Mouse (Mus musculus) c-Kit-positive CD71-positive TER-119-positive erythroid progenitor cells, embryonic 14.5 days (primary cell): Measurements from ENCODE around the gene Grin2a.

Source experiments
- DNase-seq: peaks from one replicate; pipeline ENCODE4 v3.0.0-alpha.2; 2013; ENCODE audit warnings: low spot score

The Grin2a gene

DNA sequence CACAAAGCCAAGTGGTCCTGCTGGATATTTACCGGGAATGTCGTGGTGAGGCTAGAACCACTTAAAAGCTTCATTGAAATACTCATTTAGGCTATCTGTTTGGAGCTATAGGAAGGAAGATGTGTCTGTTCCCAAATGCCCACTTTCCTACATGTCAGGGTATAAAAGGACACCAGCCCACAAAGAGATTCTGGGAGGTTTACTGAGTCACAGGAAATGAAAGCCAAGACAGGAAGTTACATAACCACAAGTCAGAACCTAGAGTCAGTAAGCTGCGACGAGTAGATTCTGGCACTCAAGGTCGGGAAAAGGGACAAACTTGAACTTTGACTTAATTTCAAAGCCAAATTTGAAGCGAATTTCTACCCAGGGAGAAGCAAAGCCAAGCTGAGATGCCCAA lies 30.9 kb downstream of the Grin2a start:
- no peak for DNase-seq

GRCm38 (mm10) chr16:9962482-9962881 lies 32.9 kb downstream of the Grin2a start:
- DNase-seq, result no peak

GRCm38 (mm10) chr16:9959340-9959739 lies 36.0 kb downstream of the Grin2a start:
- no peak for DNase-seq

DNA sequence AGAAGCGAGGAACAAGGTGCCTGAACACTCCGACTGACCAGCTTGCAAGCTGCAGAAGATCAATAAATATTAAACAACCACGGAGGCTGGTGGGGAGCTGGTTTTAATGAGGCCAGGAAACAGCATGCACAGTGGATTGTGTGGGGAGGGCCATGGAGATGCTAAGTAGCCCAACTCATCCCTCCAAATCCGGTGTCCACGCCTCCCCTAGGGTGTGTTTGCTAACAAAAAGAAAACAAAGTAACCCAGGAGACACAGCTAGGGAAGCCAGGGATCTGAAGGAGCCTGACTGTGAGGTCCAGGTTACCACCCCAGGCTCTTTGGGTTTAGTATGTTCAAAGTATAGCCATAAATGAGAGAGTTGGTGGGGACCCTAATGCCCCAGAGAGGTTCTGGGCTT lies 41.1 kb downstream of the Grin2a start:
- DNase-seq, result no peak

- no peak for DNase-seq
Observed at GRCm38 (mm10) chr16:9953396-9953831, 41.9 kb downstream of the Grin2a start.

GRCm38 (mm10) chr16:9949250-9949649 lies 46.1 kb downstream of the Grin2a start:
- DNase-seq, result no peak

GRCm38 (mm10) chr16:9947430-9947829 lies 47.9 kb downstream of the Grin2a start:
- no peak for DNase-seq

GRCm38 (mm10) chr16:9944836-9945235 lies 50.5 kb downstream of the Grin2a start:
- DNase-seq, result no peak

DNA sequence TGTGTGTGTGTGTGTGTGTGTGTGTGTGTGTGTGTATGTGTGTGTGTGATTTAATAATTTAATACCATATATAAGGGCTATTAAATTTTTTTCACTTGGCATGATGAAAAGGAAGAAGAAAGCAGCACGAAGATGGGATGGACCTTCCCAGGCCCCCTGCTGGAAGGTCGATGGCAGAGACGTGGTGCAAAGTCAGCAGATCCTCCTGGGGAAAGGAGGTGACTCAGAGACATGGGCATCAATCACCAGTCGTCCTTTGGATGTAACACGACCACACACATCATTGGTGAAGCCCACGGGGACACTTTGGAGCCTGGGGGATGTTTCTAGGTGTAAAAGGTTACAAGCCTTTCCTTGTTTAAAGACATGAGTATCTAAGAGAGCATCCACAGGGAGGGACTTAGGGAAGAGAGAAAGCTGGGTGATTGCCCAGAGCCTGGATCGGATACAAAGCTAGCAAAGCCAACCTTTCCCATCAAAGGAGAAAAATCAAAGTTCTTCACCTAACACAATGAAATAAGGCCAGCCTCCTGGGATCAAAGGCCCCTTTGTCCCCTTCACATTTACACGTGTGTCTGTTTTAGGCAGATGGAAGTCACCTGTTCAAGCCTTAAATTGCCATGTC lies 53.9 kb downstream of the Grin2a start:
- no peak for DNase-seq

DNA sequence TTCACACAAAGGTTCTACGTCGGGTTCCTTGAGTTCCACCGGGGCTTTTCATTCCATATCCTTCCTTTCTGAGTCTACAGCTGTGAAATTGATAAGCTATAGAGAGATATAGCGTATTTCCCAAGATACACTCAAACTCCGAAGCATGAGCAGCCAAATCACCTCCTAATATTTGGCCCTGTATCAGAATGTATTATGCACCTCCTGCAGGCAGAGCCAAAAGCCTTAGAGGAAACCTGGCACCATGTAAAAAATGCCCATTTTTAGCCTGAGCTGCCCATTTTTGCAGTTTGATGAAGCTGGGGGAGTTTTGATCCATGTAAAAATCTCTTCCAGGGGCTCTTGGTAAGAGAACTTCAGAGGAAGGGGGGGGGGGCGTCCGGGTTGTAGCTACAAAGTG lies 54.6 kb downstream of the Grin2a start:
- no peak for DNase-seq

- no peak for DNase-seq
Observed at GRCm38 (mm10) chr16:9910672-9911071, 84.7 kb downstream of the Grin2a start.

- no peak for DNase-seq
Observed at GRCm38 (mm10) chr16:9909225-9909624, 86.1 kb downstream of the Grin2a start.

GRCm38 (mm10) chr16:9904443-9904842 lies 90.9 kb downstream of the Grin2a start:
- DNase-seq, result no peak

GRCm38 (mm10) chr16:9902680-9903463 lies 92.5 kb downstream of the Grin2a start:
- DNase-seq, result no peak

GRCm38 (mm10) chr16:9901433-9901832 lies 93.9 kb downstream of the Grin2a start:
- no peak for DNase-seq

DNA sequence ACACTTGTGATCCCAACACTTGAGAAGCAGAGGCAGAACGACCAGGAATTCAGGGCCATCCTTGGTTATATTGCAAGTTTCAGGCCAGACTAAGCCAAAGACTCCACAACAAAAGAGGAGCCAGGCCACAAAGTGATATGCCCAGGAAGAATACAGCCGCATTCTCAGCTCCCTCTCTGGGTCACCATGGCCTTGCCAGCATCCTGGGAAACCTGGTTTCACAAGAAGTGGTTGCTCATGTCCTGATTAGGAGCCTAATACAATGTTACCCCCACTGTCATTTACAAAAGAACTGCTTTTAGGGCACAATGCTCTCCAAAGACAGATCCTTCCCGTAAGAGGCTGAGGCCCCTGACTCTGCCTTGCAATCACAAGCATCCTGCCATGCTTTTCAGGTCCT lies 94.4 kb downstream of the Grin2a start:
- no peak for DNase-seq

DNA sequence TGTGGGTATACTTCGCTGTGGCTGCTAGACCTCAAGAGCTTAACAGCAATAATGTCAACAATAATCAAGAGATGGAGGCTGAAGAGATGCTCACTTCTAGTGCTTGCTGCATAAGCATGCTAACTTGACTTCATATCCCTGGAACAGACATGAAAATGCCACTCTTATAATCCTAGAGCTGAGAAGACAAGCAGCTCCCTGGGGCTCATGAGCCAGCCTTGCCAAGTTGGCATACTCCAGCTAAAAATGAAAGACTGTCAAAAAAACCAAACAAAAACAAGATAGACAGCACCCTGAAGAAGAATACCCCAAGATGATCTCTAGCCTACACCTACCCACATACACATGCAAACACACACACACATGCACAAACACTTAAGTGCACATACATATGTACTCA lies 95.2 kb downstream of the Grin2a start:
- DNase-seq, result no peak

GRCm38 (mm10) chr16:9899176-9899575 lies 96.2 kb downstream of the Grin2a start:
- no peak for DNase-seq

DNA sequence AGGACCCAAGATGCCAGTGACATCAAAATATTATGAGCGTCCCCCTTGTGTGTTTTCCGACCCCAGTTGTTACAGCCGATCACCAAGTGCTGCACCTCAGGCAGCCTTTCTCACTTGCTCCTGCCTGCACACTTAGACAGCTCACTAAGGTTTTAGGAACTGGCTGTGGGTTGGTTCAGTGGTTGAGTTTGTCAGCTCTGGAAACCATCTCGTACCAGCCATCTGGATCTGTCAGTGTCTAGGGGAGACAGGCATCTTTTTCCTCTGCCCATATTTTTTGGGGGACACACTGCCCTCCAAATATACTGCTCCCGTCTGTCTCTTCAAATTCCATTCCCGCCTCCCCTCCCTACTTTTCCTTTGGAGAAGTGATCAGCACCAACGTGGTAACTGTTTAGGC lies 99.8 kb downstream of the Grin2a start:
- no peak for DNase-seq

DNA sequence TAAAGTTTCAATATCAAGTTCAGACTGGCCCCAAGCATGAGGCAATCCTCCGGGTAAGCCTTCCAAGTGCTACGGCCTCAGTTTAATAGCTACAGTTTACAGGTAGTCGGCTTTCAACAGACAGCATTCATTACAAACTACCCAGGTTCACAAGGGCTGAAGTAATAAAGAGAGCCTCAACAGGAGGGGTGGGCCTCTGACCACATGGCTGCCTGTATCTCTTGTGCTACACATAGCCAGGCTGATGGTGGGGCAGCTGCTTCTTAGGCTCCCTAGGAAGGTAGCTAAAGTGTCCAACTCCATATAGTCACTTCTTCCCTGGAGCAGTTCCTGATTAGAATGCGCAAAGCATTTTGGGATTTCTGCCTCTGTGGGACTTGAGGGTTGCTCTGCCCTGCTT lies 109.2 kb downstream of the Grin2a start:
- DNase-seq, result no peak

GRCm38 (mm10) chr16:9884141-9884540 lies 111.2 kb downstream of the Grin2a start:
- no peak for DNase-seq

- no peak for DNase-seq
Observed at GRCm38 (mm10) chr16:9882420-9882819, 112.9 kb downstream of the Grin2a start.

DNA sequence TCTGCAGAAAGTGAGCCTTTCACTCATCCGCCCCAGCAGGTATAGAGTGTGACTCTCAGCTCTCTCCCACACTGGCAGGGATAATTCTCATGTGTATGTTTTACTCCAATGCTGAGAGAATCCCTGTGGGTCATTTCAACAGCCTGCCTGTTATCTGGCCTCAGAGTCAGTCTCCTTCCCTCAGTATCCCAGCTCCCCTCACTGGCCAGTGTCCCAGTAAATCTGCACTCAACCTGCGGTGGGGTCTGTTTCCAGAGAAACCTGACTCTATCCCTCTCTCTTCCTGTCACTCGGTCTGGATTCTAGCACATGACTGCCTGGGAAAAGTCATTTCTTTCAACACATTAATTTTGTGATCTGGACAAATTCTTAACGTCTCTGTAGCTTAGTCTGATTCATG lies 122.4 kb downstream of the Grin2a start:
- no peak for DNase-seq

DNA sequence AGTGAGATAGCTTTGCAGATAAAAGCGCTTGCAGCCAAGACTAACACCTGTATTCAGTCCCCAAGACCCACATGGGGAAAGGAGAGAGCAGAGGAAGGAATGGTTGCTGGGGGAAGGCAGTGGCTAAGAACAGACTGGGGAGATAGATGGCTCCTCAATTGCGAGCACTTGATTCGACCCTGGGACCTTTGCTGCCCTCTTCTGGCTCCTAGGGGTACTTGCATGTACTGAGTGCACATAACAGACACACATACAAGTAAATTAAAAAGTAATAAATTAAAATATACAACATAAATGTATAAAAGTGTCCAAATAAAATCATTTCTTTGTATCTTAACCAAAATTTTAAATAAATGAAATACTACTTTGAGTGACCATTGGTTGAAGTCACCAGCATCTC lies 129.7 kb downstream of the Grin2a start:
- no peak for DNase-seq
